Mouse (Mus musculus): ENCODE measurements around the gene Castor1. TPM values are rescaled to one million over a fixed set of nuclear protein-coding genes. Genes with fewer than 3 reads are reported as not detected.
A peak's percentile ranks its signal among the peaks of the same experiment; 100 is the strongest.
"Not testable (repeated sequence)": the region's sequence is repeated elsewhere in the genome, so short reads cannot be mapped to it uniquely, and the experiment has no call there.

Gene Castor1
- 4.0 and 6.3 TPM in 2 replicates for polyA plus RNA-seq (2015; fragmentation: Nextera tagmentation; extraction: Ambion mirVana)

- peaks cover 21% of the 10 kb centered on the region for H3K4me1 ChIP-seq
- peak within 1 kb of the TSS; percentile 37; the same call in 1 of the 2 replicates for H3K27ac ChIP-seq
- peak within 1 kb of the TSS; percentile 94 for H3K4me2 ChIP-seq
- WGBS = 2% methylated on average over 56 of the region's 56 CpGs
- H3K27me3 ChIP-seq = peaks cover 10% of the 10 kb centered on the region; the same call in 1 of the 2 replicates
- peak within 1 kb of the TSS; percentile 48 for H3K4me3 ChIP-seq
- peaks cover 15% of the 10 kb centered on the region for H3K36me3 ChIP-seq
- H3K9ac ChIP-seq = peak within 1 kb of the TSS; percentile 52
- no peaks in the 10 kb centered on the region for H3K9me3 ChIP-seq
- ATAC-seq (ENCODE audit: borderline replicate concordance, extremely low read depth, low FRiP score, low TSS enrichment) = peak; percentile 85
Observed at GRCm38 (mm10) chr11:4217914-4218629, at the start of gene Castor1. Gene Castor1 (plus strand): TSS chr11:4218225.

- H3K4me3 ChIP-seq = no peak overlapping the region
- WGBS = 85% methylated on average over 5 of the region's 5 CpGs
- no peak for ATAC-seq (ENCODE audit: borderline replicate concordance, extremely low read depth, low FRiP score, low TSS enrichment)
- H3K27me3 ChIP-seq = no peaks in the 10 kb centered on the region
- H3K4me2 ChIP-seq = no peak overlapping the region
- no peaks in the 10 kb centered on the region for H3K9me3 ChIP-seq
- peaks cover 99% of the 10 kb centered on the region for H3K36me3 ChIP-seq
- H3K27ac ChIP-seq = no peak overlapping the region
- H3K9ac ChIP-seq = no peak overlapping the region
- no peaks in the 10 kb centered on the region for H3K4me1 ChIP-seq
Observed at GRCm38 (mm10) chr11:4174586-4174985, 43.4 kb upstream of the Castor1 start.

- no peak overlapping the region for H3K4me2 ChIP-seq
- WGBS = 53% methylated on average over 4 of the region's 4 CpGs
- no peak overlapping the region for H3K27ac ChIP-seq
- no peaks in the 10 kb centered on the region for H3K9me3 ChIP-seq
- no peak overlapping the region for H3K4me3 ChIP-seq
- H3K36me3 ChIP-seq = peaks cover 93% of the 10 kb centered on the region
- H3K9ac ChIP-seq = no peak overlapping the region
- H3K4me1 ChIP-seq = no peaks in the 10 kb centered on the region
- H3K27me3 ChIP-seq = no peaks in the 10 kb centered on the region
- no peak for ATAC-seq (ENCODE audit: borderline replicate concordance, extremely low read depth, low FRiP score, low TSS enrichment)
Observed at GRCm38 (mm10) chr11:4177716-4178115, 40.3 kb upstream of the Castor1 start.

GRCm38 (mm10) chr11:4182061-4182460, 36.0 kb upstream of the Castor1 start:
- Histone ChIP-seq H3K27ac (no peak overlapping the region), H3K9me3 (no peaks in the 10 kb centered on the region), H3K9ac (no peak overlapping the region), H3K4me2 (no peak overlapping the region), H3K27me3 (no peaks in the 10 kb centered on the region), H3K4me3 (no peak overlapping the region), H3K36me3 (peaks cover 56% of the 10 kb centered on the region), H3K4me1 (no peaks in the 10 kb centered on the region)
- 18% methylated on average over 1 of the region's 1 CpGs for WGBS
- ATAC-seq (ENCODE audit: borderline replicate concordance, extremely low read depth, low FRiP score, low TSS enrichment) = no peak

GRCm38 (mm10) chr11:4183511-4183910, 34.5 kb upstream of the Castor1 start:
- Histone ChIP-seq H3K9me3 (no peaks in the 10 kb centered on the region), H3K36me3 (peaks cover 41% of the 10 kb centered on the region), H3K4me1 (peaks cover 8% of the 10 kb centered on the region), H3K9ac (no peak overlapping the region), H3K27me3 (no peaks in the 10 kb centered on the region), H3K4me2 (no peak overlapping the region), H3K4me3 (no peak overlapping the region), H3K27ac (no peak overlapping the region)
- ATAC-seq (ENCODE audit: borderline replicate concordance, extremely low read depth, low FRiP score, low TSS enrichment) = no peak

GRCm38 (mm10) chr11:4184251-4184952, 33.6 kb upstream of the Castor1 start:
- ATAC-seq (ENCODE audit: borderline replicate concordance, extremely low read depth, low FRiP score, low TSS enrichment) = no peak
- H3K4me3 ChIP-seq = no peak overlapping the region
- no peak overlapping the region for H3K4me2 ChIP-seq
- H3K27ac ChIP-seq = no peak overlapping the region
- H3K9ac ChIP-seq = no peak overlapping the region
- peaks cover 32% of the 10 kb centered on the region for H3K36me3 ChIP-seq
- H3K9me3 ChIP-seq = no peaks in the 10 kb centered on the region
- peaks cover 8% of the 10 kb centered on the region for H3K4me1 ChIP-seq
- no peaks in the 10 kb centered on the region for H3K27me3 ChIP-seq
- WGBS = 63% methylated on average over 4 of the region's 4 CpGs

- Histone ChIP-seq H3K36me3 (peaks cover 21% of the 10 kb centered on the region), H3K4me1 (peaks cover 11% of the 10 kb centered on the region)
- not testable (repeated sequence) for H3K9ac ChIP-seq; H3K4me3 ChIP-seq; H3K9me3 ChIP-seq; H3K27me3 ChIP-seq; H3K27ac ChIP-seq; ATAC-seq (ENCODE audit: borderline replicate concordance, extremely low read depth, low FRiP score, low TSS enrichment); H3K4me2 ChIP-seq
- WGBS = 91% methylated on average over 6 of the region's 6 CpGs
Observed at GRCm38 (mm10) chr11:4185480-4185879, 32.5 kb upstream of the Castor1 start.

GRCm38 (mm10) chr11:4186486-4187317, 31.3 kb upstream of the Castor1 start, which contains the start of gene Tbc1d10a:
Gene Tbc1d10a (plus strand): TSS chr11:4186789.
- Histone ChIP-seq H3K9ac (peak within 1 kb of the TSS; percentile 83), H3K4me2 (peak within 1 kb of the TSS; percentile 80), H3K27ac (peak within 1 kb of the TSS; percentile 32; the same call in 1 of the 2 replicates), H3K4me3 (peak within 1 kb of the TSS; percentile 67), H3K36me3 (peaks cover 9% of the 10 kb centered on the region), H3K4me1 (peaks cover 15% of the 10 kb centered on the region), H3K9me3 (no peaks in the 10 kb centered on the region), H3K27me3 (no peaks in the 10 kb centered on the region)
- WGBS = under 1% methylated on average over 71 of the region's 71 CpGs
- ATAC-seq (ENCODE audit: borderline replicate concordance, extremely low read depth, low FRiP score, low TSS enrichment) = peak; percentile 99

- H3K27ac ChIP-seq = no peak overlapping the region
- H3K27me3 ChIP-seq = no peaks in the 10 kb centered on the region
- H3K4me2 ChIP-seq = peak overlapping the region; percentile 80
- no peaks in the 10 kb centered on the region for H3K9me3 ChIP-seq
- peak overlapping the region; percentile 83 for H3K9ac ChIP-seq
- H3K36me3 ChIP-seq = peaks cover 7% of the 10 kb centered on the region
- H3K4me1 ChIP-seq = peaks cover 19% of the 10 kb centered on the region
- H3K4me3 ChIP-seq = peak overlapping the region; percentile 67
- ATAC-seq (ENCODE audit: borderline replicate concordance, extremely low read depth, low FRiP score, low TSS enrichment) = no peak
- WGBS = 8% methylated on average over 9 of the region's 9 CpGs
Observed at GRCm38 (mm10) chr11:4187318-4187700, 30.7 kb upstream of the Castor1 start.

- no peaks in the 10 kb centered on the region for H3K36me3 ChIP-seq
- no peak overlapping the region for H3K9ac ChIP-seq
- H3K27me3 ChIP-seq = no peaks in the 10 kb centered on the region
- WGBS = 79% methylated on average over 6 of the region's 6 CpGs
- H3K4me1 ChIP-seq = peaks cover 19% of the 10 kb centered on the region
- no peak overlapping the region for H3K27ac ChIP-seq
- H3K4me2 ChIP-seq = no peak overlapping the region
- no peak for ATAC-seq (ENCODE audit: borderline replicate concordance, extremely low read depth, low FRiP score, low TSS enrichment)
- no peak overlapping the region for H3K4me3 ChIP-seq
- H3K9me3 ChIP-seq = no peaks in the 10 kb centered on the region
Observed at GRCm38 (mm10) chr11:4189182-4189581, 28.8 kb upstream of the Castor1 start.

GRCm38 (mm10) chr11:4190677-4191076, 27.3 kb upstream of the Castor1 start:
- Histone ChIP-seq H3K4me1 (peaks cover 19% of the 10 kb centered on the region), H3K27me3 (no peaks in the 10 kb centered on the region), H3K27ac (no peak overlapping the region), H3K9ac (no peak overlapping the region), H3K9me3 (no peaks in the 10 kb centered on the region), H3K36me3 (no peaks in the 10 kb centered on the region), H3K4me3 (no peak overlapping the region), H3K4me2 (no peak overlapping the region)
- ATAC-seq (ENCODE audit: borderline replicate concordance, extremely low read depth, low FRiP score, low TSS enrichment) = no peak
- 79% methylated on average over 3 of the region's 3 CpGs for WGBS
